Mouse (Mus musculus) liver, postnatal 0 days (tissue): ENCODE measurements at regions not wholly inside any gene's neighbourhood (a gene's known extent, or its start where the extent isn't known, plus 50 kb on each side); places are given as distances from the start of the nearest gene placed in this dataset.

Experiments
- ATAC-seq: fragments of 200-750 bp; cut with Nextera tagmentation; 2 replicates; pipeline ENCODE4 v1.8.0; 2017; ENCODE audit warnings: mild to moderate bottlenecking, moderate library complexity
- DNase-seq: peaks from one replicate; pipeline ENCODE4 v3.0.0-alpha.2; 2016
- H3K27ac ChIP-seq: fragments of 300-500 bp; sonication (generic); 2 replicates; pipeline ENCODE4 v1.5.1; 2014; ENCODE audit warnings: antibody characterized with exemption, moderate library complexity, mild to moderate bottlenecking, low read depth
- H3K27me3 ChIP-seq: fragments of 300-500 bp; sonication (generic); 2 replicates; pipeline ENCODE4 v1.6.1; 2014; ENCODE audit warnings: low read length, control low read depth, mixed read lengths; ENCODE audit not compliant: insufficient read depth
- H3K36me3 ChIP-seq: fragments of 300-500 bp; sonication (generic); replicated peaks from 2 replicates; pipeline ENCODE4 v1.6.1; 2014; ENCODE audit warnings: mild to moderate bottlenecking, control low read depth, low read length, moderate library complexity, mixed read lengths; ENCODE audit not compliant: insufficient read depth
- H3K4me1 ChIP-seq: fragments of 300-500 bp; sonication (generic); 2 replicates; pipeline ENCODE4 v1.6.1; 2014; ENCODE audit warnings: antibody characterized with exemption, mild to moderate bottlenecking, control low read depth; ENCODE audit not compliant: insufficient read depth
- H3K4me2 ChIP-seq: fragments of 300-500 bp; sonication (generic); 2 replicates; pipeline ENCODE4 v1.6.1; 2014; ENCODE audit warnings: low read depth, mild to moderate bottlenecking, low read length, moderate library complexity, mixed read lengths
- H3K4me3 ChIP-seq: fragments of 300-500 bp; sonication (generic); 2 replicates; pipeline ENCODE4 v1.5.1; 2014; ENCODE audit warnings: low read depth, low read length
- H3K9ac ChIP-seq: fragments of 300-500 bp; sonication (generic); replicated peaks from 2 replicates; pipeline ENCODE4 v1.6.1; 2014; ENCODE audit warnings: mild to moderate bottlenecking, moderate library complexity
- H3K9me3 ChIP-seq: fragments of 300-500 bp; sonication (generic); 2 replicates; pipeline ENCODE4 v1.6.1; 2016; ENCODE audit warnings: mild to moderate bottlenecking, control low read depth, low read length, mixed read lengths
- CTCF ChIP-seq: sonication (generic); IDR thresholded peaks from 2 replicates; pipeline ENCODE4 v1.5.1; 2016; ENCODE audit warnings: antibody characterized with exemption, low read depth
- EP300 ChIP-seq: IDR thresholded peaks from 2 replicates; pipeline ENCODE4 v1.6.1; 2016; ENCODE audit warnings: antibody characterized with exemption, low read depth, mild to moderate bottlenecking
- WGBS: fragments of 180-500 bp; shearing (Covaris S2); extraction: QIAGEN DNeasy Blood & Tissue Kit; methylation state at CpG from one replicate; pipeline ENCODE4 v1.1.7; 2014; ENCODE audit not compliant: insufficient replicate concordance; 5-methylcytosine and 5-hydroxymethylcytosine counted together

- Histone ChIP-seq H3K36me3 (no peaks in the 10 kb centered on the region), H3K4me2 (no peak overlapping the region), H3K4me3 (no peak overlapping the region), H3K27ac (no peak overlapping the region), H3K9ac (no peak overlapping the region), H3K27me3 (no peaks in the 10 kb centered on the region), H3K9me3 (no peaks in the 10 kb centered on the region), H3K4me1 (no peaks in the 10 kb centered on the region)
- ATAC-seq (no peak), DNase-seq (no peak)
- TF ChIP-seq EP300 = no peak
- TF ChIP-seq CTCF = no peak
- 62% methylated on average over 1 of the region's 1 CpGs for WGBS
Measured at GRCm38 (mm10) chr16:51457166-51457565, 573.9 kb upstream of the Cblb start.

GRCm38 (mm10) chr16:51475690-51476089, 555.3 kb upstream of the Cblb start:
- H3K27me3 ChIP-seq = no peaks in the 10 kb centered on the region
- H3K27ac ChIP-seq = no peak overlapping the region
- DNase-seq = no peak
- no peak overlapping the region for H3K4me2 ChIP-seq
- H3K9ac ChIP-seq = no peak overlapping the region
- H3K4me3 ChIP-seq = no peak overlapping the region
- ATAC-seq = no peak
- H3K4me1 ChIP-seq = no peaks in the 10 kb centered on the region
- no peaks in the 10 kb centered on the region for H3K36me3 ChIP-seq
- H3K9me3 ChIP-seq = no peaks in the 10 kb centered on the region
- WGBS = 42% methylated on average over 3 of the region's 3 CpGs
- TF ChIP-seq EP300 = no peak
- no peak for TF ChIP-seq CTCF

DNA sequence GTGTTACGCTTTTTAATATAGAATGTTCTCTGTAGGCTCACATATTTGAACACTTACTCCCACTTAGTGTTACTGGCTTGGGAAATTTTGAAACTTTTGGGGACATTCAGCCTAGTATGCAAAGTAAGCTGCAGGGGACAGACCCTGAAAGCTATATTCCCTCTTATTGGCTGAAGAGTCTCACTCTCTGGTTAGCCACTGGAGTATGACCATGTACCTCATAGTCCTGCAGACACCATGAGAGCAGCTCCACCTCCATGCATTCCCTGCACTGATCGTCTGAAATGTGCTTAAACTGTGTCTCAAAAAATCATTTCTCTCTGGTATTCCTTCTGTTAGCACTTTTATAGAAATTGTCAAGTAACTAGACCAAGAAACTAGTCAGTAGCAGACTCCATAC, 534.9 kb upstream of the Cblb start:
- Histone ChIP-seq H3K9ac (no peak overlapping the region), H3K36me3 (no peaks in the 10 kb centered on the region), H3K4me2 (no peak overlapping the region), H3K4me1 (no peaks in the 10 kb centered on the region), H3K27me3 (no peaks in the 10 kb centered on the region), H3K4me3 (no peak overlapping the region), H3K9me3 (no peaks in the 10 kb centered on the region), H3K27ac (no peak overlapping the region)
- TF ChIP-seq CTCF (no peak), EP300 (no peak)
- no peak for ATAC-seq
- no peak for DNase-seq
- WGBS = 72% methylated on average over 2 of the region's 2 CpGs

GRCm38 (mm10) chr16:51497777-51498176, 533.2 kb upstream of the Cblb start:
- Histone ChIP-seq H3K36me3 (no peaks in the 10 kb centered on the region), H3K27me3 (no peaks in the 10 kb centered on the region), H3K4me3 (no peak overlapping the region), H3K9me3 (no peaks in the 10 kb centered on the region), H3K9ac (no peak overlapping the region), H3K4me2 (no peak overlapping the region), H3K4me1 (no peaks in the 10 kb centered on the region), H3K27ac (no peak overlapping the region)
- no peak for ATAC-seq
- no peak for DNase-seq
- WGBS = 61% methylated on average over 7 of the region's 7 CpGs
- TF ChIP-seq EP300 = no peak
- no peak for TF ChIP-seq CTCF

DNA sequence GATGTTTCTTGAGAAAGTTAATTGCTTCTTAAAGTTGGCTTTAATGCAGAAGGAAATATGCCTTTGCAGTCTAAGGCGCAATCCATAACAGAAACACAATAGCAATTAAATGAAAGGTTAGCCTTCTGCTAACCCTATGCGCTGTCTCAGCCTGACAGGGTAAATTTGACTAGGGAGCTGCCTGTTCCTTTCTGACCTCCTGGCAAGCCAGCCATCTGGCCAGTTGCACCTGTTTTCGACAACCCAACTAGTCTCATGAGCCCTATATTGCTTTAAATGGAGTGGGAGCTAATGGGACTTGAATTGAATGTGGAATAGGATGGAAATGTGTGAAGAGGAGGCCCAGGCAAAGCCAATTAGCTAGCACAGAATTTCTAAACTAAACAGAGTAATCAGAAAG, 513.9 kb upstream of the Cblb start:
- no peak overlapping the region for H3K4me2 ChIP-seq
- H3K27ac ChIP-seq = no peak overlapping the region
- DNase-seq (no peak), ATAC-seq (no peak)
- no peaks in the 10 kb centered on the region for H3K4me1 ChIP-seq
- H3K4me3 ChIP-seq = no peak overlapping the region
- H3K9ac ChIP-seq = no peak overlapping the region
- no peaks in the 10 kb centered on the region for H3K9me3 ChIP-seq
- WGBS = 64% methylated on average over 3 of the region's 3 CpGs
- TF ChIP-seq CTCF (no peak), EP300 (no peak)
- no peaks in the 10 kb centered on the region for H3K36me3 ChIP-seq
- no peaks in the 10 kb centered on the region for H3K27me3 ChIP-seq

DNA sequence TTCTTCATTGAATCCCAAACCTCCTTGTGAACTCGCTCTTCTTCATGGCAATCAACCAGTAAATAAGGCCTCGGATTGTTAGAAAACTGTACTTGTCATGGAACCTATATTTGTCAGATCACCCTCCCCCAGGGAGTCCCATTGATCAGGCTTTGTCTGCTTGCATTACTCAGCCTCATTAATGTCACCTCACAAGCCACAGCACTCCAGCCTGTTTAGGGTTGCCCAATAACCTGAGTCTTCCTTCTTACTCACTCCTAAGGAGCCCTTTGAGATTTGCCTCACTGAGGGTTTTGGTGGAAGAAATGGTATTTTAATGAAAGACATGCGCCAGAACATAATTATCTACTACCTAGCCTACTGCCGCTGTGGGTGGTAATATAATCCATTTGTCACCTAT, 510.3 kb upstream of the Cblb start:
- Histone ChIP-seq H3K9me3 (no peaks in the 10 kb centered on the region), H3K27me3 (no peaks in the 10 kb centered on the region), H3K4me1 (no peaks in the 10 kb centered on the region), H3K27ac (no peak overlapping the region), H3K4me3 (no peak overlapping the region), H3K36me3 (no peaks in the 10 kb centered on the region), H3K9ac (no peak overlapping the region), H3K4me2 (no peak overlapping the region)
- TF ChIP-seq CTCF = no peak
- TF ChIP-seq EP300 = no peak
- DNase-seq (no peak), ATAC-seq (no peak)
- WGBS = 72% methylated on average over 4 of the region's 4 CpGs

DNA sequence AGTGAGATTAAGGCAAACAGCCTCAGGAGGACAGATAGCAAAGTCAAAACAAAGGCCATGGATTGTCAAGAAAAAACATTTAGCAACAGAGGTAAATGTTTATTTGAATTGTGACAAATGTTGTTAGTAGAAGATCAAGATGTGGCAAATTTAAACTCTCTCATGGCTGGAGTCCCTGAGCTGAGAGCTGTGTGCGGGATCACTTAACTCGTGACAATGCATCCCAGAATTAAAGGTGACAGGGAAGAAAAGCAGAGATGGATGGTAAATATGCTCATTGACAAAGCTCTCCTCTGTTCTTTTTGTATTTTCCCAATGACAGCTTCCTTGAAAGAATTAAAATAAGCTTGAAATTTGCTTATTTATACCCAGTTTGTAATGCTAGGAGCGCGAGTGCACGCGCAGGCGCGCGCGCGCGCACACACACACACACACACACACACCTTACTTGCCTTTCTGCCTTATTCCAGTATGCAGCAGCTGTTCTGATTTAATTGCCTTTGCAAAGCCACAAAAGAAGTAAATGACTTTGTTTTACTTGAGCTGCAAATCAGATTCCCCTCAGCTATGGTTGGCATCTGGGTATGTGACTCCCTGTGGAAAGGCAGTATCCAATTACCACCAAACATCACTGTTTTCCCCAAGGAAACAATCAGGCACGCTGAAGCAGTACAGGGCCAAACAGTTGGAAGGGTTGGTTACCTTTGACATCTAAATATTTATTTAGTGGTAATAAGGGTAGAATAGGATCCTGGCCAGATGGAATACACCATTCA, 509.5 kb upstream of the Cblb start:
- H3K27ac ChIP-seq = no peak overlapping the region
- ATAC-seq = no peak
- no peaks in the 10 kb centered on the region for H3K4me1 ChIP-seq
- WGBS = 80% methylated on average over 13 of the region's 13 CpGs
- H3K4me3 ChIP-seq = no peak overlapping the region
- no peak for TF ChIP-seq CTCF
- TF ChIP-seq EP300 = no peak
- H3K9me3 ChIP-seq = no peaks in the 10 kb centered on the region
- DNase-seq = no peak
- H3K4me2 ChIP-seq = no peak overlapping the region
- H3K27me3 ChIP-seq = no peaks in the 10 kb centered on the region
- H3K36me3 ChIP-seq = no peaks in the 10 kb centered on the region
- H3K9ac ChIP-seq = no peak overlapping the region
